Mouse (Mus musculus) kidney, adult 11 months (tissue): ENCODE data around the gene Dscaml1.

ENCODE experiments used
- DNase-seq: peaks from one replicate; pipeline ENCODE4 v3.0.0; 2022

Gene Dscaml1

DNA sequence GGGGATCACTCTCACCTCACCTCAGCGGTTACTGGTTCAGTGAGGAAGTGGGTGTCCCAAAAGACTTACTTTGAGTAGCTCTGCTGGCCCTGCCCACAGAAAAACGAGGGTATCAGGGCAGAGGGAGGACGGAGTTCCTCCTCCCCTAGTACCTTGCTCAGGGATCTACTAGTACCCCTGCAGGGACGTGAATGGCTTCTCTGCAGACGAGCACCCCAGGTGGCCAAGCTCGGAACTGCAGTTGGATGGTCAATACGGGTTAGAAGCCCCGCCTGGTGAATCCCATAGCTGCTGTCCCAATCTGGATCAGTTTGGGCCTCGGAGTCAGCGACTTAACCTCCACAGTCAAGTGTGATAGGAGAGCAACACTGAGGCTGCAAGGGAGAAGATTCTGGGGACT, 14.1 kb upstream of the Dscaml1 start:
- peak; percentile 90 for DNase-seq

DNA sequence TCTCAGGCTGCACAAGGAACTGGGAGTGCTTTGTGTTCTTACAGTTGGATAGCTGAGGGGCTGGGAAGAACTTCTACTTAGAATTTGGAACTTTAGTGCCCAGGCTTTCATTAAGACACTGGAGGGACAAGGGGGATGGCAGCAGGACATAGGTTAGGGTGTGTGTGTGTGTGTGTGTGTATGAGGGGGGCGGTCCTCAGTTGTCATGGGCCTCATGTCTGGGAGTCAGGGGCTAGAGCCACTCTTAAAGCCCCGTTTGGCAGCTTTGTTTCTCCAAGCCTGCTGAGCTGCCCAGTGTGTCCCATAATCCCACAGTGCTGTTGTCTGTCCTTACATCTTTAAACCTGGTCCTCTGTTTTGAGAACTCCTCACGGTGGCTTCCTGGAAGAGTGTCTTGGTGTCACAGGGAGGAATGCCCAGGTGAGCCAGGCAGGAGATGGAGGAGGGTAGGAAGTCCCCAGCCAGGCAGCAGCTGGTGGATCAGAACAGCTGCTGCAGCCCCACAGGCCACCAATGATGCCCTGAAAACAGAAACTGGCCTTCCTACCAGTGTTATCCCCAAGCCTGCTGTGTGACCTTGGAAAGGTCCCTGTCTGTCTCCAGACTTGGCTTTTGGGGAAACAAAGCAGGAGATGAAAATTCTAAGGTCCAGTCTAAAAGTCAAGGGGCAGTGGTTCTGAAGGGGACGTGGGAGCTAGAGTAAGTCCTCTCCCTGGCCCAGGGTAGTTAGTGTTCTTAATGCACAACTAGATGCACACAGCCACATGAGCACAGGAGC, 13.5 kb upstream of the Dscaml1 start:
- no peak for DNase-seq

DNA sequence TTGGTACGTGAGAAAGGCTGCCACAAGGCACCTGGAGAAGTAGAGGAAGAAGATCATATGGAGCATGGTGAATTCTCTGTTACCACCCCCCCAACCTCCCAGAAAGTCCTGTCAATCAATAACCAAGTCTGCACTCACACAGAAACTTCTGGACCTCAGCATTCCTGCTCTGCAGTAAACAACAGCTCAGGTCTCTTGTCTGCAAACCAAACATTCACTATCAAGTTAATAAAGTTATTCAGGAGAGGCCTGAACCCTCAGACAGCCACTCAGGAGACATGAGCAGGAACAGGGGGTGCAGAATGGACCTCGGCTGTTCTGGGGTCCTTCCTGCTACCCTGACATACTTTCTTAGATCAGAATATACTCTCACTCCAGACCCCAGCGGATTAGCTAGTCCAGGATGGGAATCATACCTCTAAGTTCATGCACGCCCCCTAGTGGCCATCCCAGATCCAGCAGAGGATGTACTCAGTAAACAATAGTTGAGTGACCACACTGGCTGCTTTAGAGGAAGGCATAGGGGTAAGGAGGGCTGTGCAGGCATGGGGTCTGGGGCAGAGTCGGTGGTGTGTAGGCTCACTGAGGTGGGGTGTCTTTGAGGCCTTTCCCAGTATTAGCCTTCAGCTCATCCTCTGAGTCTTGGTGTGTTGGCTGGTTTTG, 12.8 kb upstream of the Dscaml1 start:
- peak; percentile 89 for DNase-seq

GRCm38 (mm10) chr9:45415912-45416311, 10.5 kb upstream of the Dscaml1 start:
- DNase-seq = peak; percentile 36

- peak; percentile 48 for DNase-seq
These were observed 9.2 kb upstream of the Dscaml1 start for GRCm38 (mm10) chr9:45417245-45417644.

- DNase-seq = no peak
These were observed 8.2 kb upstream of the Dscaml1 start for GRCm38 (mm10) chr9:45418252-45418651.

- no peak for DNase-seq
These were observed 5.2 kb upstream of the Dscaml1 start for GRCm38 (mm10) chr9:45421209-45421608.

GRCm38 (mm10) chr9:45422761-45423298, 3.6 kb upstream of the Dscaml1 start:
- DNase-seq = no peak

- DNase-seq = no peak
These were observed 3.0 kb downstream of the Dscaml1 start for GRCm38 (mm10) chr9:45429392-45429791.

GRCm38 (mm10) chr9:45429951-45430697, 3.7 kb downstream of the Dscaml1 start:
- no peak for DNase-seq

GRCm38 (mm10) chr9:45430698-45430959, 4.2 kb downstream of the Dscaml1 start:
- DNase-seq = no peak

- no peak for DNase-seq
These were observed 4.7 kb downstream of the Dscaml1 start for GRCm38 (mm10) chr9:45431150-45431549.

DNA sequence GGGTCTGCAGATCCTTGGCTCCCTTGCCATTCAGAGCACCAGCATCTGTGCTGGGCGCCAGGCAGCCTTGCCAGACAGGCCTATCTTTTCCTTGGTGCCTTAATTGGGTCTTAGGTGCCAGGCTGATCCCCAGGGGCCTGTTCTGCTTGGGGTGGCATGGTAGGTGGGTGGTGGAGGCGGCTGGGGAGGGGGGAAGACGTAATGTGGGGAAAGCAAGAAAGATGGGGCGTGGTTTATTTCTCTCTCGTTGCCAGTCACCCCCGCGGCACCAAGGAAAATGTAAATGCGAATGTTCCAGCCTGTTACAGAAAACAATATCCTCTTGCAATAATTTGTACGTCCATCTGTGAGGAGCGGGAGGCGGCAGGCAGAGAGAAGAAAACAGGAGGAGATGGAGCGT, 6.2 kb downstream of the Dscaml1 start:
- no peak for DNase-seq

DNA sequence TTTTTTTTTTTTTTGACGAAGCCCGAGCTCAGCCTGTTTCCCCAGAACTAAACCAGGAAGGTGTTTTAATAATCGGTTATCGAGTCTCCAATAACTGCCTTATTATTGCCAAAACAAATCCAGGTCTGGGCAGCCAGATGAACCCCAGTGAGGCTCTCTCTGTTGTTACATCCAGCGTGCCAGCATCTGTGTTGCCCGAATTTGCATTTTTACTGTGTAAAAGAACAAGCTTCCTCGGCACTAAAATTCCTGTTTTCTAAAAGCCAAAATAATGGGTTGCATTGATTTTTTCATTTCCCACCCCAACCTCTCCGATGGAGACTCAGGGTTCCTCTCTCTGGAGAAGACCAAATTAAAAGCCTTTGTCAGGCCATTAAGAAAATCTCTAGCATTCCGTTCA, 6.7 kb downstream of the Dscaml1 start:
- no peak for DNase-seq

DNA sequence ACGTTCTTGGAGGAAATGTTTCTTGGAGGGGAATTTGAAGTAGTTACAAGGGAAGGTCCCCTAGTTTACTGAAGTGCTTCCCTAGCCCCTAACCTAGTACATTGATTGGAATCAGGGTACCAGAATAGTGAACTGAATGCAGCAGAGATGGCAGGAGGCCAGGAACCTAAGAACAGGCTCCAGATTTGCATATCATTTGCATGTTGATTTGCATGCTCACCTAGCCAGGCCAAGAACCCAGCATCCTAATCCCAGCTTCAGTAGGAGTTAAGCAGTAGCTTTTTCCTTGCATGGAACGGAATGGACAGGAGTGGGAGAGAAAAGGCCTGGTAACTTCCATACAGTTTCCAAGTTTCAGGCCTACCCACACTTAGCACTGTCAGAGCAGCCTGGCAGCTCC, 7.7 kb downstream of the Dscaml1 start:
- DNase-seq = no peak

- no peak for DNase-seq
These were observed 12.6 kb downstream of the Dscaml1 start for GRCm38 (mm10) chr9:45439025-45439424.

GRCm38 (mm10) chr9:45440083-45440784, 13.8 kb downstream of the Dscaml1 start:
- DNase-seq = no peak

GRCm38 (mm10) chr9:45444251-45444798, 17.9 kb downstream of the Dscaml1 start:
- DNase-seq = no peak

GRCm38 (mm10) chr9:45449658-45450057, 23.2 kb downstream of the Dscaml1 start:
- DNase-seq = no peak

GRCm38 (mm10) chr9:45451346-45451745, 24.9 kb downstream of the Dscaml1 start:
- no peak for DNase-seq

DNA sequence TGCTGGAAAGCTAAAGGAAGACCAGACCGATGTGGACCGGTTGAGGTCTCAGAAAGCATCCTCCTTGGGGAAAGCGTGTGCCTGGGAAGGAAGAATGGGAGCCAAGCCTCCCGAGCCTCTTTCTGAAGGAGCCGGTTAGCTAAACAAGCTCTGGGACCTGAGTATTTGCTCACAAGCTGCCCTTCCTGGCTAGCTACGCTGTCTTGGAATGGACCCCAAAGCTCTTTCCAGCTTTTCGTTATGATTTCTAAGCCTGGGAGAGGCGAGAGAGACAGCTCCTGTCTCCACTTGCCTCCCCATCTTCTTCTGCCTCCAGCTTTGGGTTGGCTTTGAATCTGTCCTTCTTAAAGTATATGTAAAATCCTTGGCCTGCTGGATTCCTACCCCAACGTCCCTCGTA, 27.6 kb downstream of the Dscaml1 start:
- no peak for DNase-seq

- DNase-seq = no peak
These were observed 28.6 kb downstream of the Dscaml1 start for GRCm38 (mm10) chr9:45454889-45455610.
